Mouse (Mus musculus) v-Abl transformed pro-B cells (cell line): ENCODE results near the gene Farp1.

ENCODE experiments used
- in situ Hi-C, 2 experiments: fragments of 400-800 bp; cut with MboI; formaldehyde crosslinking; loops; one replicate each; pipeline ENCODE4 v1.15.1; 2025; ENCODE audit not compliant: unreplicated experiment in 2 of 2

Gene Farp1

DNA sequence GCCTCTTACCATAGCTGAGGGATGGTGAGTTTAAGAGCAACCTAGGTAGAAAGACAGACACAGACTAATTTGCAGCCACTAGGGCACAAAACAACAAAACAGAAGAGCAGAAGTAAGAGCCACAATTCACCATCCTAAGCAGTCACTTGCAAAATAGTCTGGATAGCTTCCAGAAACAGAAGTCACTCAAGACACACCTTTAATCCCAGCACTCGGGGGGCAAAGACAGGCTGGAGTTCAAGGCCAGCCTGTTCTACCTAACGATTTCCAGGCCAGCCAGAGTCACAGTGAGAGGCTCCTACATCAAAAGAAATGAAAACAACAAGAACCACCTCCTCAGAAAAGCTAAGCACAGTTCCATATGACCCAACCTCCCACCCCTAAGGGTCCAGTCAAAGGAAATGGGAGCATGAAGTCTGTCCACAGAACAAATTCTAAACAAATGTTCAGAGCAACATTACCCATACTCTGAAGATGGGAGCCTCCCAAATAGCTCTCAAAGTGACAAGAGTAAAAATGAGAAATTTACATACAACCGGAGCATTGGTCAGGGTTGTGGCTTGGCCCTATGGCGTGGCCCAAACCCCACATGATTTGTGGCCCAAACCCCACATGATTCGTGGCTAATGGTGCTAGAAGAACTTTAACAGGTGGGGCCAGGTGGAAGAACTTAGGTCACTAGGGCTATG is 294.5 kb downstream of the Farp1 start:
- in situ Hi-C loops, result loop anchor here (10.0 to 25.0 kb wide), 2 partner anchors 45 to 558 kb away; partner anchors contain the start of gene Ubac2 (in 1 of the 2)

DNA sequence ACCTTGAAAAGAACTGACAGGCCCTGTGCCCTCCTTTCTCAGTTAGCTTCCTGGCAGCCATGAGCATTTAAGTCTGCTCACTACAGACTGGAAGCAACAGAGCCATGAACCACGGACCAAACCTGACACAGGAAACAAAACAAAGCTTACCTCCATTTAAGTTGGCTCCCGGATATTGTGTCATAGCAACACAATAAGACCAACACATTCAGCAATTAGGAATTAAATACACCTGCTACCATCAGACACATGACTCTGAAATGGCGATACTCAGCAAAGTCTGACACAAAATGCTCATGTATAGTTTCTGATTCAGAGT is 295.0 kb downstream of the Farp1 start:
- in situ Hi-C loops, result loop anchor here in 1 of 2 experiments (25.0 kb wide), 1 partner anchor 557 kb away; the partner anchor contains the start of gene Ubac2
